Mouse (Mus musculus) heart, postnatal 10 days (tissue): ENCODE data around the gene Adgrg7. TPM values are rescaled to one million over a fixed set of nuclear protein-coding genes. Genes with fewer than 3 reads are reported as not detected.

Source experiments
- DNase-seq, 2 experiments: peaks; one replicate each; pipeline ENCODE4 v3.0.0; 2021
- intact Hi-C: fragments of 180-260 bp; cut with DNase I; formaldehyde crosslinking; loops from one replicate; pipeline ENCODE4 v1.15.1; 2025
- total RNA-seq, 2 experiments: library from RNA; stranded (reverse); gene quantifications; 2 replicates each; pipeline ENCODE4 v1.2.3; 2021

Gene Adgrg7
- not detected for total RNA-seq

GRCm38 (mm10) chr16:56795481-56796139 is at the start of gene Adgrg7:
Gene Adgrg7, minus strand, starts transcription at chr16:56795855.
- DNase-seq: no peak
- intact Hi-C loops: no loop called here

GRCm38 (mm10) chr16:56842988-56843387 is 47.3 kb upstream of the Adgrg7 start:
- intact Hi-C loops: no loop called here
- DNase-seq: no peak

- intact Hi-C loops: no loop called here
- DNase-seq: no peak
Observed at GRCm38 (mm10) chr16:56833312-56833711, 37.7 kb upstream of the Adgrg7 start.

GRCm38 (mm10) chr16:56831986-56832385 is 36.3 kb upstream of the Adgrg7 start:
- DNase-seq: no peak

GRCm38 (mm10) chr16:56801370-56802109 is 5.9 kb upstream of the Adgrg7 start:
- intact Hi-C loops: loop anchor here (10.0 kb wide), 1 partner anchor 293 kb away; no protein-coding TSS in a partner anchor
- DNase-seq: no peak

More at GRCm38 (mm10) chr16:56831986-56832385, 36.3 kb upstream of the Adgrg7 start:
- intact Hi-C loops: no loop called here

- intact Hi-C loops: loop anchor here (1.0 to 10.0 kb wide), 2 partner anchors 119 to 294 kb away; no protein-coding TSS in a partner anchor
- DNase-seq: no peak
Observed at GRCm38 (mm10) chr16:56800946-56801345, 5.3 kb upstream of the Adgrg7 start.

- no peak for DNase-seq
- intact Hi-C loops: loop anchor here (1.0 to 10.0 kb wide), 2 partner anchors 120 to 294 kb away; no protein-coding TSS in a partner anchor
Observed at GRCm38 (mm10) chr16:56800469-56800868, 4.8 kb upstream of the Adgrg7 start.

- no peak for DNase-seq
- intact Hi-C loops: loop anchor here (1.0 to 10.0 kb wide), 2 partner anchors 121 to 295 kb away; no protein-coding TSS in a partner anchor
Observed at GRCm38 (mm10) chr16:56799541-56800029, 3.9 kb upstream of the Adgrg7 start.

GRCm38 (mm10) chr16:56798873-56799272 is 3.2 kb upstream of the Adgrg7 start:
- DNase-seq: no peak
- intact Hi-C loops: no loop called here

- DNase-seq: no peak
- intact Hi-C loops: no loop called here
Observed at GRCm38 (mm10) chr16:56794383-56795144, 1.1 kb downstream of the Adgrg7 start.

GRCm38 (mm10) chr16:56793778-56794177 is 1.9 kb downstream of the Adgrg7 start:
- DNase-seq: no peak
- intact Hi-C loops: no loop called here

GRCm38 (mm10) chr16:56785943-56786342 is 9.7 kb downstream of the Adgrg7 start:
- DNase-seq: no peak
- intact Hi-C loops: no loop called here

- peak; percentile 49 to 66 for DNase-seq
- intact Hi-C loops: loop anchor here (1.0 to 5.0 kb wide), 3 partner anchors 149 to 406 kb away; no protein-coding TSS in a partner anchor
Observed at GRCm38 (mm10) chr16:56771163-56772105, 24.2 kb downstream of the Adgrg7 start.

GRCm38 (mm10) chr16:56729060-56729459 is 66.6 kb downstream of the Adgrg7 start:
- no peak for DNase-seq
- intact Hi-C loops: no loop called here

GRCm38 (mm10) chr16:56724927-56725326 is 70.7 kb downstream of the Adgrg7 start:
- intact Hi-C loops: no loop called here
- DNase-seq: peak in 1 of 2 experiments; percentile 10

- DNase-seq: no peak
- intact Hi-C loops: no loop called here
Observed at GRCm38 (mm10) chr16:56722357-56722756, 73.3 kb downstream of the Adgrg7 start.

- no peak for DNase-seq
- intact Hi-C loops: loop anchor here (5.0 kb wide), 1 partner anchor 888 kb away; the partner anchor contains the start of gene Cmss1
Observed at GRCm38 (mm10) chr16:56719031-56719430, 76.6 kb downstream of the Adgrg7 start.

GRCm38 (mm10) chr16:56717224-56718200 is 78.1 kb downstream of the Adgrg7 start, which contains the start of gene Tfg:
Gene Tfg, minus strand, starts transcription at chr16:56717450.
- intact Hi-C loops: loop anchor here (5.0 kb wide), 1 partner anchor 890 kb away; the partner anchor contains the start of gene Cmss1
- peak; percentile 99 for DNase-seq
